In the genomic region with DNA sequence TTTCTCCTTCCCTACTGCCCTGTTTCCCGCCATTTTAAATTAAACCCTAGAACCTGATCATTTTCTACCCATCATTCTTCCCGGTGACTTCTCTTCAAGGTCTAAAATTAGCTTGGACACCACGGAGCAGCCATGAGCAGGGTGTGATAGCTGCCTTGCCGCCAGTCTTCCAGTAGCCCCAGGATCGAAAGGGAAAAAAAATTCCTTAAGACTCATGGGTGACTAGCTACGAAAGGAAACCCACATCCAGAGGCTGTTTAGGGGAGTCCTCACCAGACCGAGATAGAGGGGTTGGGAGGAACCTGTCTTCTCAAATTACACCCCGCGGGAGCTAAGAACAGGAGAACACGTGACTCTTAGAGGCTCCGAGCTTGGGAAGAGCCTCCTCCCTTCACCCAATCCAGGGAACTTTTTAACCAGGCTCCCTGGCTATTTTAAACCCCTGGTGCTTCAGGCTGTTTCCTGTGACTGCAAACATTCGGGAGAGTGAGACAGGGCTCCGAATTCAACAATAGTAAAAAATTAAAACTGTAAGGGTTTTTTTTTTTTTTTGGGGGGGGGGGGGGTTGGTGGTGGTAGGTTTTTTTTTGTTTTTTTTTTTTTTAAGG, we compare ENCODE assay signal across 8 mouse cellular contexts. TPM values are rescaled to one million over a fixed set of nuclear protein-coding genes. Genes with fewer than 3 reads are reported as not detected.
DNase-seq lines count a peak whose midpoint lies in the region; ATAC-seq and TF ChIP-seq lines count a peak whose summit lies in the region.

No protein-coding gene starts in this region.

- H3K27me3 ChIP-seq in heart, embryonic 15.5 days, result no peaks in the 10 kb centered on the region
- H3K27me3 ChIP-seq in kidney, postnatal 0 days (ENCODE audit: insufficient read depth, low read length), result no peaks in the 10 kb centered on the region
- H3K27me3 ChIP-seq in stomach, embryonic 15.5 days (replicated peaks), result no peaks in the 10 kb centered on the region

- H3K9ac ChIP-seq in heart, embryonic 15.5 days, result peak overlapping the region; percentile 54
- H3K9ac ChIP-seq in kidney, postnatal 0 days (ENCODE audit: low read depth, low read length), result peak overlapping the region; percentile 42; the same call in 1 of the 2 replicates
- H3K9ac ChIP-seq in stomach, embryonic 15.5 days, result peak overlapping the region; percentile 11; the same call in 1 of the 2 replicates

- H3K9me3 ChIP-seq in heart, embryonic 15.5 days (replicated peaks), result no peaks in the 10 kb centered on the region
- no peaks in the 10 kb centered on the region for H3K9me3 ChIP-seq in kidney, postnatal 0 days (replicated peaks; ENCODE audit: low read length)
- H3K9me3 ChIP-seq in stomach, embryonic 15.5 days, result no peaks in the 10 kb centered on the region

- intact Hi-C loops in gastrocnemius, postnatal 14 days (cut with DNase I; ENCODE audit: low total_unique reads), result no loop called here

- no peak for TF ChIP-seq CTCF in kidney, postnatal 0 days (IDR thresholded peaks at IDR 0.05; ENCODE audit: low read depth)

- H3K36me3 ChIP-seq in heart, embryonic 15.5 days, result no peaks in the 10 kb centered on the region
- no peaks in the 10 kb centered on the region for H3K36me3 ChIP-seq in kidney, postnatal 0 days (ENCODE audit: insufficient read depth, low read length)
- no peaks in the 10 kb centered on the region for H3K36me3 ChIP-seq in stomach, embryonic 15.5 days

- H3K27ac ChIP-seq in heart, embryonic 15.5 days, result peak overlapping the region; percentile 90
- H3K27ac ChIP-seq in kidney, postnatal 0 days, result peak overlapping the region; percentile 79; the same call in 1 of the 2 replicates
- H3K27ac ChIP-seq in stomach, embryonic 15.5 days, result peak overlapping the region; percentile 72; the same call in 1 of the 2 replicates

- DNase-seq in gastrocnemius, postnatal 14 days, result peak; percentile 22
- DNase-seq in gastrocnemius, postnatal 4 days (ENCODE audit: low spot score in 2 of 2), result no peak
- peak; percentile 51 for DNase-seq in embryo, embryonic 11.5 days (ENCODE audit: low read depth, low spot score)
- DNase-seq in kidney, postnatal 0 days (ENCODE audit: low spot score), result peak; percentile 96
- DNase-seq in lung, postnatal 4 days, result peak; percentile 31 to 40
- no peak for DNase-seq in cerebellum, adult 11 months

- peak overlapping the region; percentile 51 for H3K4me3 ChIP-seq in heart, embryonic 15.5 days
- H3K4me3 ChIP-seq in kidney, postnatal 0 days (replicated peaks; ENCODE audit: low read depth, low read length), result peak overlapping the region; percentile 39
- H3K4me3 ChIP-seq in stomach, embryonic 15.5 days (replicated peaks), result peak overlapping the region; percentile 44

- peak; percentile 92 for ATAC-seq in heart, embryonic 15.5 days (replicated peaks; ENCODE audit: insufficient number of reproducible peaks, insufficient read depth, low FRiP score, low read depth)
- ATAC-seq in kidney, postnatal 0 days (replicated peaks; ENCODE audit: low FRiP score, low read depth), result peak; percentile 87
- peak; percentile 87 for ATAC-seq in stomach, embryonic 15.5 days (ENCODE audit: insufficient read depth, low FRiP score, low read depth)

- H3K4me1 ChIP-seq in heart, embryonic 15.5 days (replicated peaks), result peaks cover 15% of the 10 kb centered on the region
- 0 out of 2 replicates have a peak, but pooled peaks cover 7% of the 10 kb centered on the region for H3K4me1 ChIP-seq in kidney, postnatal 0 days (replicated peaks; ENCODE audit: insufficient read depth, low read length)
- H3K4me1 ChIP-seq in stomach, embryonic 15.5 days, result no peaks in the 10 kb centered on the region

- WGBS in heart, embryonic 15.5 days, result under 1% methylated on average over 13 of the region's 13 CpGs
- under 1% methylated on average over 13 of the region's 13 CpGs for WGBS in kidney, postnatal 0 days
- WGBS in stomach, embryonic 15.5 days, result 3% methylated on average over 13 of the region's 13 CpGs

- peak overlapping the region; percentile 67 for H3K4me2 ChIP-seq in heart, embryonic 15.5 days
- H3K4me2 ChIP-seq in kidney, postnatal 0 days (ENCODE audit: low read length), result peak overlapping the region; percentile 72
- H3K4me2 ChIP-seq in stomach, embryonic 15.5 days, result peak overlapping the region; percentile 63

RNA-seq across cellular contexts. Expression of a gene that starts 5.0 kb away (rescaled TPM):
- 1 to 10 TPM; 3.9 to 5.8 TPM for total RNA-seq in gastrocnemius, postnatal 14 days (2021)
- 1 to 10 TPM; 4.4 to 4.8 TPM for total RNA-seq in gastrocnemius, postnatal 4 days (2021)
- 3.4 and 4.5 TPM in 2 replicates for polyA plus RNA-seq in heart, embryonic 15.5 days (2015; fragmentation: Nextera tagmentation; extraction: Ambion mirVana)
- polyA plus RNA-seq in kidney, postnatal 0 days (2015; fragmentation: Nextera tagmentation; extraction: Ambion mirVana), result 7.1 and 7.3 TPM in 2 replicates
- 7.9 and 9.0 TPM in 2 replicates for polyA plus RNA-seq in stomach, embryonic 15.5 days (2015; fragmentation: Nextera tagmentation; extraction: Ambion mirVana)

Comparison
In these comparisons a context has a peak if more than half of its experiments do, and no peak if none do; other contexts are left out.
1. DNase-seq: peak in gastrocnemius, postnatal 14 days (single experiment), embryo, embryonic 11.5 days (single experiment), kidney, postnatal 0 days (single experiment) and lung, postnatal 4 days (2 of 2); none in gastrocnemius, postnatal 4 days (0 of 2) and cerebellum, adult 11 months (single experiment).
2. Peak in every context shown above with its lines, with median percentiles within 50 percentile points of each other: ATAC-seq, H3K27ac ChIP-seq, H3K4me2 ChIP-seq, H3K4me3 ChIP-seq and H3K9ac ChIP-seq.